Mouse (Mus musculus) neural tube, embryonic 11.5 days (tissue): ENCODE measurements around the gene Olfr1274-ps. TPM values are rescaled to one million over a fixed set of nuclear protein-coding genes. Genes with fewer than 3 reads are reported as not detected.
"Not testable (repeated sequence)": the region's sequence is repeated elsewhere in the genome, so short reads cannot be mapped to it uniquely, and the experiment has no call there.

Source experiments
- ATAC-seq: fragments of 200-750 bp; cut with Nextera tagmentation; 2 replicates; pipeline ENCODE4 v1.8.0; 2017; ENCODE audit warnings: moderate number of reproducible peaks, mild to moderate bottlenecking, moderate TSS enrichment, moderate library complexity; ENCODE audit not compliant: insufficient read depth, low FRiP score, low TSS enrichment
- DNase-seq: peaks from one replicate; pipeline ENCODE4 v3.0.0-alpha.2; 2015; ENCODE audit warnings: low spot score
- H3K27ac ChIP-seq: fragments of 300-500 bp; sonication (generic); 2 replicates; pipeline ENCODE4 v1.5.1; 2014; ENCODE audit warnings: low read depth, mild to moderate bottlenecking, low read length
- H3K27me3 ChIP-seq: fragments of 300-500 bp; sonication (generic); 2 replicates; pipeline ENCODE4 v1.6.1; 2014; ENCODE audit warnings: mild to moderate bottlenecking, low read length, mixed read lengths; ENCODE audit not compliant: control insufficient read depth, insufficient read depth
- H3K36me3 ChIP-seq: fragments of 300-500 bp; sonication (generic); 2 replicates; pipeline ENCODE4 v1.6.1; 2014; ENCODE audit warnings: mild to moderate bottlenecking, low read length, moderate library complexity, mixed read lengths; ENCODE audit not compliant: control insufficient read depth, insufficient read depth
- H3K4me1 ChIP-seq: fragments of 300-500 bp; sonication (generic); 2 replicates; pipeline ENCODE4 v1.6.1; 2014; ENCODE audit warnings: low read length, mixed read lengths; ENCODE audit not compliant: control insufficient read depth, insufficient read depth
- H3K4me2 ChIP-seq: fragments of 300-500 bp; sonication (generic); 2 replicates; pipeline ENCODE4 v1.6.1; 2014; ENCODE audit warnings: low read depth, mild to moderate bottlenecking, moderate library complexity
- H3K4me3 ChIP-seq: fragments of 300-500 bp; sonication (generic); 2 replicates; pipeline ENCODE4 v1.5.1; 2014; ENCODE audit warnings: low read depth, low read length
- H3K9ac ChIP-seq: fragments of 300-500 bp; sonication (generic); 2 replicates; pipeline ENCODE4 v1.6.1; 2014; ENCODE audit warnings: mild to moderate bottlenecking, low read length
- H3K9me3 ChIP-seq: fragments of 300-500 bp; sonication (generic); 2 replicates; pipeline ENCODE4 v1.6.1; 2016; ENCODE audit warnings: low read length; ENCODE audit not compliant: control insufficient read depth
- WGBS: fragments of 180-500 bp; shearing (Covaris S2); extraction: QIAGEN DNeasy Blood & Tissue Kit; methylation state at CpG from one replicate; pipeline ENCODE4 v1.1.7; 2014; 5-methylcytosine and 5-hydroxymethylcytosine counted together
- polyA plus RNA-seq: library from polyadenylated mRNA; unstranded; fragments of >200 nt; fragmentation: Nextera tagmentation; extraction: Ambion mirVana; gene quantifications from 2 replicates; pipeline ENCODE4 v1.2.1, GENCODE M21; 2014

Gene Olfr1274-ps
- not detected in 2 replicates for polyA plus RNA-seq

DNA sequence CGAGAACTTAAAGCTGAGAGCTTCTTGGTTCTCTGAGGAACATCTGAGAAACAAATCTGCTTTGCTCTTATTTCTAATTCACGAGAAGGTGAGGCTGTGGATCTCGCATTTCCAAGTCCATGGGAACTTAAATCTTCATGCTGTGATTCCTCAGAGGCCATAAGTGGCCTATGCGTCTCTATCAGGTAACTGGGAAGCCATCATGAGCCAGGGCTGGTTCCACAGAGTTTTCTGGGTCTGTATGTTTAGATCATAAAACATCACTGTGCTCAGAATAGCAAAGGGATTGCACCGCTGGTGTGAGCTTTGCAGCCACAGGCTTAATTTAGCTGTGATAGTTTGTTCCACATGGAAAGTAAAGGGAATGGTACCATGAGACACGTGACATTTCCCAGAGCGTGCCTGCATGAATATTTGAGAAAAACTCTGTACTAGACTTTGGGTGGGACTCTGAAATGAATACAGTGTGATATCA lies at the start of gene Olfr1274-ps:
Gene Olfr1274-ps (plus strand): TSS at position 51 of the 475 bp plus-strand sequence.
- H3K9ac ChIP-seq, H3K4me2 ChIP-seq, ATAC-seq, H3K36me3 ChIP-seq, H3K27me3 ChIP-seq, H3K4me1 ChIP-seq, H3K27ac ChIP-seq, H3K9me3 ChIP-seq, DNase-seq, H3K4me3 ChIP-seq: not testable (repeated sequence)
- 77% methylated on average over 5 of the region's 7 CpGs for WGBS

DNA sequence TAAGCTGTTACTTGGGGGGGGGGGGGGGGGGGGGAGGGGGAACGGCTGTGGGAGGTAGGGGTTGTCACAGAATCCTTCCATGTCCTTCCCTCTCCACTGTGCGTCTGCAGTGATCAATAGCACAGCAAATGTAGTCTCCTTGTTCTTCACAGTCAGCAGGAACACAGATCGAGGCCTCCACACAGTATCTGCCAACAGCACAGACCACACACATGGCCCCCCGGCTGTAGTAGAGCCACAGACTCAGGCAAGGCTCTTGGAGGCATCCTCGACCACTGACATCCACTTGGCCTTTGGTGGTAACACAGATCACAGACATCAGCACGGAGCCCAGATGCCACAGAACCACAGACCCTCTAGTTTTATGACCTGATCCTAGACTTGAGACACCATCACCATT lies 47.4 kb upstream of the Olfr1274-ps start:
- H3K27ac ChIP-seq, H3K9ac ChIP-seq, DNase-seq, H3K27me3 ChIP-seq, H3K9me3 ChIP-seq, H3K4me3 ChIP-seq, H3K4me2 ChIP-seq, H3K4me1 ChIP-seq, H3K36me3 ChIP-seq: not testable (repeated sequence)
- ATAC-seq = 0 out of 2 replicates have a peak, but pooled peaks have one; percentile 27
- WGBS = no CpG with 5 or more reads among the region's 6 CpGs

DNA sequence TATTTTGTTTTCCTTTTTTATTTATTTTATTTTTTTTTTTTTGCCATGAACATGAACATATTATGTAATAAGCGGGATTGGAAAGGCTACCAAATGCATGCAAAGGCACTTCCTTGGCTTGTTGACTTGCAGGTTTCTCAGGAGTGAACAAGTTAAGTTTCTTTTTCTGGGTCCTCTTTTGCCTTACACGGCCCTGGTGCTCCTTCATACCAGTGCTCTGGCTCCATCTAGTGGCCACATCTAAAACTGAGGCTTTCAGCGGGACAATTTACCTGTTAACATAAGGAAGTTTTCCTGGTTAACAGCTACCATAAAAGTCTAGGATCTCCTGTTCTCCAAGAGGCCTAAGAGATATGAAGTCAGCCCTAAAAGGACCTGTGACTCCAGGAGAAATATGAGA lies 46.9 kb upstream of the Olfr1274-ps start:
- not testable (repeated sequence) for DNase-seq, H3K4me3 ChIP-seq, H3K4me1 ChIP-seq, H3K4me2 ChIP-seq, H3K27ac ChIP-seq, H3K9me3 ChIP-seq, H3K36me3 ChIP-seq, H3K9ac ChIP-seq, H3K27me3 ChIP-seq
- peak; percentile 61; the same call in 1 of the 2 replicates for ATAC-seq
- no CpG with 5 or more reads among the region's 3 CpGs for WGBS

DNA sequence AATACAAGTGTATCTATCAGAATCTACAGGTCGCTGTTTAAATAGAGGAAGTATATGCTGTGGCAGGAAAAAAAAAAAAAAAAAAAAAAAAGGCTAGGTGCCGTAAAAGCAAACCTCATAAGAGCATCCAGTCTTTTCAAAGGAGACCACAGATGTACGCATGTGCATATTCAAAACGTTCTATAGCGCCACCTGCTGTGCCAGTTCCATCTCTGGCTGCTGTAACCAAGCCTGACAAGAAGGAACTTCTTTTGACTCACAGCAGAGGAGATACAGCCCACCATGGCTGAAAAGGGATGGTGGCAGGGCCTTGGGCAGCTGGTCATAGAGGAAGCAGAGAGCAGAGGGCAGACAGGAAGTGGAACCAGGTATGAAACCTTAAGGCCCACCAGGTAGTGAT lies 39.3 kb upstream of the Olfr1274-ps start:
- H3K9ac ChIP-seq, H3K4me1 ChIP-seq, H3K36me3 ChIP-seq, DNase-seq, H3K4me2 ChIP-seq, ATAC-seq, H3K27ac ChIP-seq, H3K9me3 ChIP-seq, H3K27me3 ChIP-seq, H3K4me3 ChIP-seq: not testable (repeated sequence)
- WGBS = no CpG with 5 or more reads among the region's 5 CpGs

DNA sequence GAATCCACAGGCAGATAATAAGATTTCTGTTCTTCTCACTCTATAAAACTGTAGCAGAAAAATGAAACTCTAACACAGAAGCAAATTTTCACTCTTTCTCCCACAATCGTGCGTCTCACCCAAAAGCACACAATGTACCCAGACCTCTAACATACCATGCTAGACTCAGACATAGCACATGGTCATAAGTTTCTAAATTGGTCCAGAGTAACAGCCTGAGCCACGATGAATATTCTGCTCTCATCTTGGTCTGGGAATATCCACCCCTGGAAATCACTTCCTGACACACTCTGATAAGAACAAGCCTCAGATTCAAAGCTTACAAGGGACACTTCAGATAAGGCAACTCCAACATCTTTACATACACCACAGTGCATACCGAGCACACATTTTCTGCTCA lies 38.3 kb upstream of the Olfr1274-ps start:
- no CpG with 5 or more reads among the region's 4 CpGs for WGBS
- not testable (repeated sequence) for H3K4me2 ChIP-seq, H3K9me3 ChIP-seq, H3K27ac ChIP-seq, H3K4me3 ChIP-seq, H3K4me1 ChIP-seq, ATAC-seq, H3K9ac ChIP-seq, H3K36me3 ChIP-seq, DNase-seq, H3K27me3 ChIP-seq

DNA sequence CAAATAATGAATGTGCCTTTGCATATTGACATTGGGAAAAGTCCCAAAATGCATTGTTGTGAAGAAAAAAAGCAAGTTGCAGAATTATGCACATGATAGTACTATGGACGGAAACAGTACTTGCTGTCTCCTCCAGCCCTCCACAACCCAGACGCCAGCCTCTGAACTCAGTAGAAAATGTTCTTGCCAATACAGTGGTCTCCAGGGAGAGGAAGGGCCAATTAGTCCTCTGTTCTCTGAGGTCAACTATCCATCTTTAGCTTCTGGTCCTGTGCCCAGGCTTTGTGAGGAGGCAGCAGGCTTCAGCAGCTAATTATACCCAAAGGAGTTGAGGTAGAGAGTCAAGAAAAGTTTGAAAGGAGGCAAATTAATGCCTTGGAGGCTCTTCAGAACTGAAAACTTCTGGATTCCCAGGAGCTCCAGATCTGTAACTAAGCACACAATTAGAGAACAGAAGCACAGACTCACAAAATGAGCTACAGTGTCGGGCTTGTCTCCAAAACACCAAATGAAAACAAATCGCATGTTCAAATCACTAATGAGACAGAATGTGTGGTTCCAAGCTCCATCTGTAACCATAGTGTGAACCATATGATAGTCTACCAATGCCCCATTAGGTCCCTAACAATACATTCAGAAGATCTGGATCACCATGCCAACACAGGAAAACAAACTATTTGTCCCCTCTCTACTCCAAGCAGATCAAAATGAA lies 15.8 kb downstream of the Olfr1274-ps start:
- not testable (repeated sequence) for H3K4me3 ChIP-seq, H3K27ac ChIP-seq, H3K4me1 ChIP-seq, H3K27me3 ChIP-seq, H3K36me3 ChIP-seq, ATAC-seq, H3K9me3 ChIP-seq, DNase-seq, H3K9ac ChIP-seq, H3K4me2 ChIP-seq
- 81% methylated on average over 4 of the region's 4 CpGs for WGBS

DNA sequence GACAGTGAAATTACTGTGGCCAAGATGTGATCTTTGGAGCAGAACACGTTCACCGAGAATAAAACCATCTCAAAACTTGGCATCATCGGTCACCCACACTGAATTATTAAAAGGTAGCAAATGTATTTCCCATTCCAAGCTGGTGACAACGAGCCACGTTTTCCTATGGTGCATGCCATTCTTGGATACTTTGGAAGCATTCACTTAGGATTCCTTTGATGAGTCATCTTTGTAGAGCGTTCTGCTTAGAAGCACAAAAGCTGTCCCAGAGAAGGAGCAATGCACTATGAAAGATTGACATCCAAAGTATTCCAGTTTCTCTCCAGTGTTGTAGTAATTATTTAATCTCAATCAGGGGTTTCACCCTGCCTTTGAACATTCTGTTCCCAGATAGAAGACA lies 23.8 kb downstream of the Olfr1274-ps start:
- H3K36me3 ChIP-seq, H3K27ac ChIP-seq, DNase-seq, H3K4me1 ChIP-seq, H3K4me2 ChIP-seq, H3K9ac ChIP-seq, H3K27me3 ChIP-seq, H3K4me3 ChIP-seq, ATAC-seq, H3K9me3 ChIP-seq: not testable (repeated sequence)
- 93% methylated on average over 6 of the region's 6 CpGs for WGBS

DNA sequence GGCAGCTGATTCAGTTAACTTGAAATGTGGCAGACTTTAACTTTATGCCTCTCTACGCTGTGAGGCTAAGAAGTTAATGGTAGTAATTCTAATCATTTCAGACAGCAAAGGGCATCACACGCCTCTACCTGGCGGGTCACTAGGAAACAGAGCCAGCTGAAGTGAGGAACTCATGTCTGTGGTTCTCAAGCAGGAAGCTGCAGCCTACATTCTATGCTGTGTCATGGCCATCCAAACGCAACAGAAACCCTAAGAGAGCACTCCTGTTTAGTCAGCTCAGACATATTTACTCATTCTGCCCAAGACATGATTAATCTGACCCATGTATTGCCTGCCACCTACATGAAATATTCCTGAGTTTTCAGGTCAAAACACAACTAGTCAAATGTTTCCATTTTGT lies 26.5 kb downstream of the Olfr1274-ps start:
- not testable (repeated sequence) for H3K27me3 ChIP-seq, ATAC-seq, DNase-seq, H3K9me3 ChIP-seq, H3K9ac ChIP-seq, H3K4me2 ChIP-seq, H3K36me3 ChIP-seq, H3K4me3 ChIP-seq, H3K4me1 ChIP-seq, H3K27ac ChIP-seq
- WGBS = no CpG with 5 or more reads among the region's 4 CpGs

DNA sequence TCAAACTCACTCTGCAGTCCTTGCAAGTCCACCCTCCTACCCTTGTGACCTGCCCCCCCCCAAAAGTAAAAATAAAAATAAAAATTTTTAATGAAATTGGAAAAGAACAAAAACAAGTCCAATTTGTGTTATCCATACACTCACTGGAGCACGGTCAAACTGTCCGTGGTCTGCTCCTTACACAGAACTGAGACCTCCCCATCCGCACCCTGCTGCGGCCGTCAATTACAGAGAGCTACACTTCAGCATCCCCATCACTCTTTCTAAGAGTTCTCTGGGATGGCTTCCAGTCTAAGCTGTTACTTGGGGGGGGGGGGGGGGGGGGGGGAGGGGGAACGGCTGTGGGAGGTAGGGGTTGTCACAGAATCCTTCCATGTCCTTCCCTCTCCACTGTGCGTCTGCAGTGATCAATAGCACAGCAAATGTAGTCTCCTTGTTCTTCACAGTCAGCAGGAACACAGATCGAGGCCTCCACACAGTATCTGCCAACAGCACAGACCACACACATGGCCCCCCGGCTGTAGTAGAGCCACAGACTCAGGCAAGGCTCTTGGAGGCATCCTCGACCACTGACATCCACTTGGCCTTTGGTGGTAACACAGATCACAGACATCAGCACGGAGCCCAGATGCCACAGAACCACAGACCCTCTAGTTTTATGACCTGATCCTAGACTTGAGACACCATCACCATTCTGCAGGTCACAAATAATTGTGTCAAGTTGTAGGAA lies 30.7 kb downstream of the Olfr1274-ps start:
- H3K27ac ChIP-seq, H3K4me2 ChIP-seq, H3K4me1 ChIP-seq, DNase-seq, H3K27me3 ChIP-seq, H3K9ac ChIP-seq, H3K4me3 ChIP-seq, H3K9me3 ChIP-seq, H3K36me3 ChIP-seq: not testable (repeated sequence)
- ATAC-seq = 0 out of 2 replicates have a peak, but pooled peaks have one; percentile 20
- no CpG with 5 or more reads among the region's 11 CpGs for WGBS
